Mouse (Mus musculus) inflammation-experienced regulatory T-cells, adult 6 months (primary cell): ENCODE measurements around the gene Cenpv. TPM values are rescaled to one million over a fixed set of nuclear protein-coding genes. Genes with fewer than 3 reads are reported as not detected.
A peak's percentile ranks its signal among the peaks of the same experiment; 100 is the strongest.
"Not testable (repeated sequence)": the region's sequence is repeated elsewhere in the genome, so short reads cannot be mapped to it uniquely, and the experiment has no call there.

Source experiments
- ATAC-seq: one replicate; pipeline ENCODE4 v1.8.0; 2017
- polyA plus RNA-seq, 3 experiments: library from polyadenylated mRNA; unstranded; fragments of 100-300 nt; shearing (Covaris generic); gene quantifications; one replicate each; pipeline ENCODE4 v1.2.1; 2017

Cenpv gene
- polyA plus RNA-seq, 3 experiments from 2014 or later, result 0.40 to 2.0 TPM; not detected in 1

DNA sequence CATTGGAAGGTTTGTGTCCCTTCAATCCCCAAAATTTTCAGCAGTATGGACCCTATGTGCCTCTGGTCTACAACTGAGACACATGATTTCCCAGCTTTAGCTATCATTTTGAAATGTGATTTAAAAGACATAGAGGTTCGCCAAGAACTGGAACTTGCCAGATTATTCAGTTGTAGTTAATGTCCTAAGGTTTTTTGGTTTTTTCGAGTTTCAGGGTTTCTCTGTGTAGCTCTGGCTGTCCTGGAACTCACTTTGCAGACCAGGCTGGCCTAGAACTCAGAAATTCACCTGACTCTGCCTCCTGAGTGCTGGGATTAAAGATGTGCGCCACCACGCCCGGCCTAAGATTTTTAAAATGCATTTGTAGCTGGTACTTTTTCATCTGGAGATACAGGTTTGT, 14.6 kb upstream of the Cenpv start:
- no peak for ATAC-seq

DNA sequence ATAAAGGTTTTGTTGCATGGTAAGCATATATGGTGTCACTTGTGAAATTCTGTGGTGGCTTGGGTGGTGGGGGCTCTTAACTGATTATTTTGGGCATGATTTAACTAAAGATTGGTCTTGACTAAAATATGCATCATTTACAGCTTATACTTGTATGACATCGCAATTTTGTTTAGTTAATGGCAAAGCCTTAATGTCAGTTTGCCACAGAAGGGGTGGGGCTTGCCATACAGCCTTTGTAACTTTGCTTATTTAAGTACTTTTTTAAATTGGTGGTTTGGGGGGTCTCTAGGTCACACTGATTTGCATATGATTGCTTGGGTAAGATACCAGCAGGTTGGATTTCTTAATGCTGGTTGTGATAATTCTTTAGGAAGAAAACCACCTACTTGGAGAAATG, 14.1 kb upstream of the Cenpv start:
- no peak for ATAC-seq

DNA sequence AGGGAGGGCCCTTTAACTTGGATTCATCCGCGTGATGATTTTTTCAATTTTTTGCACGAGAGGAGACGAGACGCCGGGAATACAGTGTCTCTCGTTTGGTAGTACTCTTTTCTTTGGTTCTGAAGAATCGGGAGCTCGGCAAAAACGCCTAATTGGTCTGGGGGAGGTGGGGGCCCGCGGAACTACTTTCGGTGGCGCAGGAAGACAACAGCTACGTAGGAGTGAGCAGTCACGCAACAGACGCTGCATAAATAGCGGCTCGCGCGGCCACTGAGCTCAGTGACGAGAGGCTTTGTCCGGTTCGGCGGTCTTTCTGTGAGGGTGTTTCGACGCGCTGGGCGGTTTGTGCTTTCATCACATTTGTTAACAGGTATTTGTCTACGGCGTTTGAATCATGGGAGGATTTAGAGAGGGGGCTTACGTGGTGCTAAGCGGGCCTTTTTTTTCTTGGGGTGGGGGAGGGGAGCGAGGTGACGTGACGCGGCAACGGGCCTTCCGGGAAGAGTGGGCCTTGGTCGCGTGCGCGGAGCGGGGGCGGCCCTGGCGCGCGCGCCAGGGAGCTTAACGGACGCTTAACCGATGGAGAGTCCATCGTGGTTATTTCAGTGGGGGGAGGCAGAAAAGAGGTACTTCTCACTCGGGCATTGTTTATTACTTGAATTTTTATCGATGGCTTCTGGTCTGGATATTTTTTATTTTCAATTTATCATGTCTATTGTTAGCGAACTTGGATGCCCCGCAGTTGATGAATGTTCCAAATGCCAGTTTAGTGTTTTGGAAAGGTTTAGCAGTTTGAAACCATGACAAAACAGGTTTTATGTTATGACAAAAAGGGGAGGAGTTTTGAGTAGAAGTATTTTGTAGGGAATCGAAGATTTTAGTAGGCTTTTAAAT, 12.4 kb upstream of the Cenpv start:
- peak; percentile 54 for ATAC-seq

DNA sequence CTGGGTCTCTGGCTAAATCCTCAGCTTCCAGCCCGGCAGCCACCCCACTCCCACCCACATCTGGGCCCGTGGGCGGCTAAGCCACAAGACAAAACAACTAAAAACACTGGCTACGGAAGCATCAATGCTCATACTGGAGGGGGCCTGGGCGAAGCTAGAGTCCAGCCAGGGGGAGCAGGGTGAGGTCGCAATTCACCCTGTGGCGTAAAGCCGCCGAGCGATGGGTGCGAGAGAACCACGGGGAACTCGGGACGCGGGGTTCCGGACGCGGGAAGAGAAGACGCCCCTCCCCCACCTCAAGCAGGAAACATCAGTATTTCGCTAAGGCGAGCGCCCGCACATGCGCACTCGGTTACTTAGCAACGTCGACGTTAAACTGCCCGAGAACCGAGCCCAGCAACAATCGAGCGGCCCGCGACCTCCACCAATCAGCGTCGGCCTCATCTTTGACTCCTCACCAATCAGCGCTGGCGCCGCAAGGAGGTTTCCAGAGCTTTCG, 11.7 kb upstream of the Cenpv start, which contains the start of gene Ubb:
TSS of gene Ubb (plus strand) at position 445 of the 499 bp plus-strand sequence.
- ATAC-seq, result peak; percentile 89

DNA sequence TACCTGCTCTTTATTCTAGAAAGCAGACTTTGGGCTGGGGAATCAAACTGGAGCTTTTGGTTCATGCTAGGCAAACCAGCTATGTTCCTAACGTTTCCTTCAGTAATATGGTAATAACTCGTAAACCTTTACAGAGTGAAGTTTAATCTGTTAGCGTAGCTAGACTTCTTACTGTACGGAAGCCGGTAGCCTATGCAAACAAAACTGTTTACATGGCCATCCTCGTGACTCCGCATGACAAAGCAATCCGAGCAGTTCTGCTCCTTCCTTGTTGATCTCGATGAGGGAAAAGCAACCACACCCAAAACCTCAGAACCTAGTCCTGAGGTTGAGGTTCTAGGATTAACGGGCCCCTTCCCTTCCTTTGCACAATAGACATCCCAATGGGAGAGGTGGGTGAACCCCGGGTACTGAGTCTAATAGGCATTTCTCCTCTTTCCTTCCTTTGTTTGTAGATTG, 11.2 kb upstream of the Cenpv start:
- no peak for ATAC-seq

DNA sequence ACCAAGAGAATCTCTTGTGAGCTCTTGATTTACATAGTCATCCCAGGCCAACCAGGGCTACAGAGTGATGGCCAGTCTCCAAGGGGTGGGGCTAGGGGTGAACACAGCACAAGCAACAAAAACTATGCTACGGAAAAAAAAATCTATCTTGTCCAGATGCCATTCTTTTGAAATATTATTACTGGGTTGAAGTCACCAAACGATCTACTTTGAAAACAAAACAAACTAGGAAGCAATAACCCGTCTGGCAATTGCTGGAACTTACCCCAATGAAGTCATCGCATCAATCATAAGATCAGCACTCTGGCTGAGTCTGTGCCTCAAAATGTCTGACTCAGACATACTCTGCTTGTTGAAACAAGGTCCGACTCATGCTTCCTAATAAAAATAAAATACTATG, 10.7 kb upstream of the Cenpv start:
- ATAC-seq, result no peak

DNA sequence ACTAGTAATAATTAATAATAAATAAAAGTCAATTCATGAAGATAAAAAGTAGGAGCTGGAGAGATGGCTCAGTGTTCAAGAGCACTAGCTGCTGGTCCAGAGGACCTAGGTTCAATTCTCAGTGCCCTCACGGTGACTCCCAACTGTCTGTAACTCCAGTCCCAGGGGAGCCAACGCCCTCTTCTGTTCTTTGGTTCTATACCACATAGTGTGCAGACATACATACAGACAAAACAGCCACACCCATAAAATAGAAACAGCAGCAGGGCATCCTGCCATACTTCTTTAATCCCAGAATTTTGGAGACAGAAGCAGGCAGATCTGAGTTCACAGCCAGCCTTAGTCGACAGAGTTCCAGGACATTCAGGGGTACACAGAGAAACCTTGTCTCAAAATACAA, 4.9 kb upstream of the Cenpv start:
- ATAC-seq, result no peak

DNA sequence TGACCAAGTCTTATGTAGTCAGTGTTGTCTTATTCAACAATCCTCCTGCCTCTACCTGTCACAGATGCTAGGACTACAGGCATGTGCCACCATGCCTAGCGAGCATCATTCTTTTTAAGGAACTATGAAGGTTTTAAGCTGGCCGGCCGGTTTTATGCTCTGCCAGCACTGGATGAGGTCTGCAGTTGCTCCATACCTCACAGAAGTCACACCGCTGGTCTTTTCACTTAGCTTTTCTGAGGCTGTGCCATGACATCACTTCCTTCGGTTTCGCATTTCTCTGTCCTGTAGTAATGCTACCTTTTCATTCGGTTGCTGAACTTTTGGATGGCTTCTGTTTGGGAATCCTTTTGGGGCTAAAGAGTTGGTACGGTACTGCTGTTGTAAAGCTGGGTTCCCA, 2.5 kb upstream of the Cenpv start:
- no peak for ATAC-seq

DNA sequence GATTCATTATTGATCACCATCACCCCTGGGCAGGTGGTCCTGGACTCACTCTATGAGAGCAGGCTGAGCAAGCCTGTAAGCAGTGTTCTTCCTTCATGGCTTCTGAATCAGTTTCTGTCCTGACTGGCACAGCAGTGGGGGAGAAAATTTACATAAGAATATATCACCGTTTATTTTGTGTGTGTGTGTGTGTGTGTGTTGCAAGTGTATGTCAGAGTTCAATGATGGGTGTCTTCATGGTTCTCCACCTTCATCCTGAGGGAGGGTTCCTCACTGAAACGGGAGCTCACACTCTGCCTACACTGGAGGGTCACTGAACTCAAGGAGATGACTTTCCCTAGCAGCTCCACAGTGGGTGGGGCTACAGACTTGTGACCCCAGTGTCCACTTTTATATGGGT, 1.9 kb upstream of the Cenpv start:
- no peak for ATAC-seq

DNA sequence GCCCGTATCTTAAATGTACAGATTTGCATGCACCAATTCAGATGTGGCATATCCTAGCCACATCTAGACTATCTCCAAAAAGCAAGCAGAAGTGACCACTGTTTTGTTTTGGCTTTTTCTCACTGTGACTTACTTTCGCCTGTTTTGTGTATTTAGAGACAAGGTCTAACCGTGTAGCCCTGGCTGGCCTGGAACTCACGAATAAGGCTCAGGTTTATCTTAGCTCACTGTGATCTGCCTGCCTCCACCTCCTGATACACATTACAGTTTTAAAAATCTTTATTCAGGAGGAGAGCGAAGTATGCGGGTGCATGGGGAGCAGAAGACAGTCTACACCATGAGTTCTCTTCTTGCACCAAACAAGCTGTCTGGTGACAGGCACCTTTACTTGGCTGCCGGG, 1.1 kb upstream of the Cenpv start:
- no peak for ATAC-seq

DNA sequence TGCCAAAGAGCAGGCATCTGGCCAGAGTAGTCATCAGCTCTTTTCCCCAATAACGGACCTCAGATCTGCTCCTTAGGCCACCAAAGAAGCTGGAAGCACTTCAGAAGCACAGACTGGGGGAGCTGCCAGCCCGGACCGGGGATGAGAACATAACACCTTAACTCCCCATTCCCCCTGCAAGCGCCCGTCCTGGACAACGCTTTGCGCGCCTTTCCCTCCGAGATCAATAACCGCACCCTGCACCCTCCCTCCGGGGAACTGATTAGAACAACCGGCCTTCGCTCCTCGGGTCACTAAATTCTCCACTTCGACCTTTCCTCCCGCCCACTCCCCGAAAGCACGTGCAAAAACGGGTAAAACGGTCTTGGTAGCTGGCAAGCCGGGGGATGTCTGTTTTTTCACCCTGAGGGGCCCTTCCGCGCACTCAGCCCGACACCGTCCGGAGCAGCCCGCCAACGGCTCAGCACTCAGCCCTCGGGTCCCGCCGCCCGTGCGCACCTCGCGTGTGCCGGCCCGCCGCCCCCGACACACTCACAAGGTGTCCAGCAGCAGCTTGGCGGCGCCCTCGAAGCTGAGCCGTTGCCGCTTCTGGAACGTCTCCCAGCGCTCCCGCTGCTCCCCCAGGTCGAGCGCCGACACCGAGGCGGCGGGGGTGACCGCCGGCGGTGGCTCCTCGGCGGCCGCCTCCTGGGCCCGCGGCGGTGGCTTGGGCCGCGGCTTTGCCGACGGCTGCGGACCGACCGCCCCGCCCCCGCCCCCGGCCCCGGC, 556 bp downstream of the Cenpv start:
- peak; percentile 53 for ATAC-seq

DNA sequence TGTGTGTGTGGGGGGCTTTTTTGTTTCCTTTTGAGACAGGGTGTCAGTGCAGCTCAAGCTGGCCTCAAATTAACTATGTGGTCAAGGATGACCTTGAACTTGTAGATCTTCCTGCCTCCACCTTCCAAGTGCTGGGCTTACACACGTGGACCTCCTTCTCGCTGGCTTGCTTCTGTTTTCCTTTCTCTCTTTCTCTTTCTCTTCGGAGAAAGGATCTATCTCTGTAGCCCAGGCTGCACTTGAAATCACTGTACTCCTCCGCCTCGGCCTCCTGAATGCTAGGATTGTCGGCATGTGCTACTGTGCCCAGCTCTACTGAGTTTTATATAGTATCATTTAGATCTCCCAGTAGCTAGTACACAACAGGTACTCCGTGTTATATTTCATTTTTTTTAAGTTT, 1.5 kb downstream of the Cenpv start:
- no peak for ATAC-seq

DNA sequence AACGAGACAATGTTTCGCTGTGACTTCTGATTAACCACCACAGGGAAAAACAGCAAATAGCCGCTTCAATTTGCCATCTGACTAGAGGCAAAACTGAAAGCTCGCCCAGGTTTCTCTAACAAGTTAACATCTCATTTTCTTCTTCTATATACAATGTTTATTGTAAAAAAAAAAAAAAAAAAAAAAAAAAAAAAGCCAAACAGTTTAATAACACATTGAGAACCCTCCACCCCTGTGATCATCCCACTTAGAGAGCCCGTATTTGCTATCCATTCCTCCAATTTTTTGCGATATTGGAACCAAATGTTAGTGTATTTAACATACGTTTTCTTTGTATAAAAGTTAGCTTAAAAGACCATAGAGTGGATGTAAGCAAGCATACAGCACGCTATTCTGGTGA, 2.0 kb downstream of the Cenpv start:
- no peak for ATAC-seq

DNA sequence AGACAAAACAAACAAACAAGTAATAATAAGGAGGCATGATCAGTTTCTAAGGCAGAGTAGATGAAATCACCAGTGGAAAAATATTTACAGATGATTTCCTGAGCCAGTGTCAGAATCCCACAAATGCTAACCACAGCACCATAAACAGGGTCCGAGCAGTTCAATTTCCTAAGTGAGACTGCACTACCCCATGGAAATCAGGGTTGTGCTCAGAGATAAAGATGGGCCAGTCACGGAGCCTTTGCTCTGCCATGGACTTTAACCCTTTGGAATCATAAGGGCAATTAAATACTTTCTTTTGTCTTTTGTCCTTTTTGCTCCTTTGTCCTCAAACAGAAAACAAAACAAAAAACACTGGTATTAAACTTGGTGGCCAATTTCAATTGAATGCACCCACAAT, 16.8 kb downstream of the Cenpv start:
- ATAC-seq, result no peak

DNA sequence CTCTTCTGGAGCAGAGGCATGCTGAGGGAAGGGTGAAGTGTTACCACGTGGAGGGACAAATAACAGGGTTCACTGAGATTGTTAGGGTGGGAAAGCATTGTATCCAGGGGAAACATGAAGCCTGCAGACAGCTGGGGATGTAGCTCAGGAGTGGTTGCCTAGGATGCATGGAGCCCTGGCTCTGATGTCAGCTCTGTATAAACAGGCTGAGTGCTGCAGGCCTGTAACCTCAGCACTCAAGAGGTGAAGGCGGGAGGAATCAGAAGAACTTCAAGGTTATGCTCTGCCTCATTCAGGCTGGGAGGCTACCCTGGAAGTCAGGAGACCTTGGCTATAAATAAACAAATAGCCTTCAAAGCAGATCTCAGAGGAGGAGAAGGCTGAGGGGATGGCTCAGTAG, 20.1 kb downstream of the Cenpv start:
- ATAC-seq, result no peak

DNA sequence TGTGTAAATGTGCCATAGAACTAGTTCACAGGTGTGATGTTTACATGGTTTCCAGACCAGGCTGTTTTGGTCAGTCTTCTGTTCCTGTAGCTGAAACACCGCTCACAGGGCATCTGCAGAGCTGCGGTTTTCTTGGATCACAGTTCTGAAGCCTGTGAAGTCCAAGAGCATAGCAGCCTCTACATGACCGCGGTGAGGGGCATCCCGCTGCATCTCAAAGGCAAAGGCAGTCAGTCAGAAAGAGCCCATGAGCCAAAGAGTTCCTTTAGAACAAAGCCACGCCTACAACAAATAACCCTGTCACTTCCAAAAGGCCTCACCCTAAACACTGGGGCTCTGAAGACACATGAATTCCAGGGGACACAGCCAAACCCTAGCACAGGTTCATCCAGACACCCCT, 25.8 kb downstream of the Cenpv start:
- ATAC-seq, result no peak

DNA sequence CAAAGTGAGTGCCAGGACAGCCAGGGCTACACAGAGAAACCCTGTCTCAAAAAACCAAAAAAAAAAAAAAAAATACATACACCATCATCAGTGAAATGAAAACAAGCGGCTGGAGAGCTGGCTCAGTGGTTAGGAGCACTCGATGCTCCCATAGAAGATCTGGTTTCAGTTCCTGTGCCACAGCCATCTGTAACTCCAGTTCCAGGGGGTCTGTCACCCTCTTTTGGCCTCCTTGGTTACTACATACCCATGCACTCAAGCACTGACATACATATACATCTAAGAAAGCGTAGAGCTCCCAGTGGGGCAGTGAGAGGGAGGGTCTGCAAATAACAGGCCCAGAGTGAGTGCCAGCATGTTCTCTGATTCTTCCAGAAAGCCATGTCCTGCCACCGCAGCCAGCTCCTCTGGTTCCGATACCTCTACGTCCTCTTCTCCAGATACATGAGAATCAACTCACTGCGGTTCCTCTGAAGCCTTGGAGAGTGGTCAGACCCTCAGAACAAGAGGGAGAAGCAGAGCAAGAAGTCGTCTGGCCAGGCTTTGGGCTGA, 26.5 kb downstream of the Cenpv start:
- ATAC-seq, result no peak

DNA sequence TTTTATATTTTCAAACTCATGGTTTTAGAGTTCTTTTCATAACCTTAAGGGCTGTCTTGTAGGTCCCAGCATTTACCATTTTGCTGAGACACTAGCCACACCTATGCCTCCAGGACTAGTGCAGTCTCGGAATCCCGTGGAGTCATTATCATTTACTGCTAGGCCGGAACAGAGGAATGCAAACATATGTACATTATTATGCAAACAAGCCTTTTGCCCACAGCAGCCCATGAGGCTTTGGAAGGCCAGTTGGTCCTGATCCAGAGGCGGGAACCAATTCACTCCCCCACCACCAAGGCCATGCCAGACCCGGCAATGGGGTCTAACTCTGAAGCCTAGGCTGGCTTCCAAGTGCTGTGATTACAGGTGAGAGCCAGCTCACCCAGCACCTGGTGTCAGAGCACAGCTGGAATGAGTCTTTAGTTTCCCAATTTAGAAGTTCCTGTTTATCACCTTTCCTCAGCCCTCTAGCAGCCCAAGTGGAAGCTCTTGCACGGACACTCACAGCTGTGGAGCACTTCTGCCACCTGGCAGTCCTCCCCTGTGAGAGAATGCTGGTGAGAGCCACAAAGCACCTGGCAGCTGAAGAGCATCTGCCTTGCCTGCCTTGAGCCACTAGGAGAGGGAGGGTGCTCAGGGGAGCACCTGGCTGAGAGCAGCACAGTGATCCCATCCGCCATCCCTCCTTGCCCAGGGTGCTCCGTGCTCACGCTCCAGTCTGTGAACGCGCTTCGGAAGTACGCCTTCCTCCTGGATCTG, 27.4 kb downstream of the Cenpv start:
- no peak for ATAC-seq

DNA sequence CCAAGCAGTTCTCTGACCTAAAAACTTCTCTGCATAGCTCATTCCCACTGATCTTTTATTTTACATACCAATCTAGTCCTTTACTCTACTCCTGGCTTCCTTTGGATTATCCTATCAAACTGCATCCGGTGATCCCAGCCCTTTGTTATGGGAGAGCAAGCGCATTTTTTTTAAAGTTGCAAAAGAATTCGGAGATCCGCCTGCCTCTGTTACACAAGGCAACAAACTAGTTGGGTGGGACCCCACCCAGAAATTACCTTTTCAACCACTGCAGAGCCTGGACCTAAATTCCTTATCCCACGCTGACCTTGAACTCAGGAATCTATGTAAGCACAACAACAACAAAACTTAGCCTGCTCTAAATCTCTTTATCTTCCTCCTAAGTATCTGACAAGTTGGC, 28.1 kb downstream of the Cenpv start:
- no peak for ATAC-seq

DNA sequence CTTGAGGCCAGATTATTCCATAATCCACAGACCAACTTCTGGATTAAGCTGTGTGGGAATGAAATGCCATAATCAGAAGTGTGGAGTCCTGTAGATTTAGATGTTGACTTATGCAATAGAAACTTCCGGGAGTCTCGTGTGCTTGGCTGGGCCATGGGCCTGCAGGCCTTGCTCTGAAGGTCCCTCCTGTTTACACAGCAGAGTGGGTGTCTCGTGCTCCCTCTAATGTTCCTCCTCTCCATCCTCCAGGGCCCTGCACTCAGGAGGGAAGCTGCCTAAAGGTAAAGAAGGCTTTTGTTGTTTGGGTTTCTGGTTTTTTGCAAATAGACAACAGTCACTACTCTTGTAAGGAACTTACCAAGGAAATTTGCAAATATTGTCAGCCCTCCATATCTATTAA, 29.5 kb downstream of the Cenpv start:
- no peak for ATAC-seq

DNA sequence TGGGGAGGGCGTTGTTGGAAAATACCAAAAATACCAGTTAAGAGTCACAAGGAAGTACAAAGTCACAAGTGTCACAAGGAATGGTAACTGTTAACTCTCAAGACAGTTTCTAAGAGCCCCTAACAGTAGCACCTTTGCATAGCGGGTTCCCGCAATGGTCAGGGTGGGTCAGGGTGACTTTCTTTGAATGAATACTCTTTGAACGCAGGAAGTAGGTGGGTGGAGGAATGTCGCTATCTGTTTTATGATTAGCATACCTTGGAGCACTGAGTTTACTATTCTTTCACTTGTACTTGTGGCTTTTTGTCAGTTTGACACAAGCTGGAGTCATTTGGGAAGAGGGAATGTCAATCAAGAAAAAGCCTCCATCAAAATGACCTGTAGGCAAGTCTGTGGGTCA, 30.2 kb downstream of the Cenpv start:
- ATAC-seq, result not testable (repeated sequence)

DNA sequence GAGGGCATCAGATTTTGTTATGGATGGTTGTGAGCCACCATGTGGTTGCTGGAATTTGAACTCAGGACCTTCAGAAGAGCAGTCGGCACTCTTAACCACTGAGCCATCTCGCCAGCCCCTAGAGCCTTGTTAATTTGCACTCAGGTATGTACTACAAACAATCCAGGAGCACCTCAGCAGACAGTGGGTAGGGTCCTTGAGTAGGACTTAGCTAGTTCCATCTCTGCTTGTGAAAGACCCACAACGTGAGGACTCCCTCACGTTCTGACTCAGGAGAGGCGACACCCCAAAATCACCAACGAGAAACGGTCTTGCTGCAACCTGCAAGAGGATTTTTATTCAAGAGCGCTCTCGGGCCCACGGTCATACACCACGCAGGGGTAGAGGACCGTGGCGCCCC, 30.7 kb downstream of the Cenpv start:
- ATAC-seq, result not testable (repeated sequence)

DNA sequence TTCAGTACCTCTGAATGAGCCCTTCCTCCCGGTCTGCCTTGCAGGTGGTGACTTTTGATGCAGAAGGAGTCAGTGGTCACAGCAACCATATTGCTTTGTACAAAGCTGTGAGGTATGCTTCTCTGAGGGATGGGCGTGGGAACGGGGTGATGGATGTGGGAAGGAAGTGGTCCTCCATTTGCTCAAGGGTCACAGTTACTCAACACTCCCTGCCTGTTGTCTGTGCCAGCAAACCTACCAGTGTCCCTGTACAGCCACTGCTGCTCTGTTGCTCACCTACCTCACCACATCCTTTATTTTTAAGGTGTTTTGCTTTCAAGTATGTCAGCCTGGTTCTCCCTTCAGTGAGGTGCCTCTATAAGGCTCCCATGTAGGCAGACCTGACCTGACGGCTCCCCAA, 31.4 kb downstream of the Cenpv start:
- peak; percentile 28 for ATAC-seq
